Mouse (Mus musculus): ENCODE results near the gene Ddx19a. TPM values are rescaled to one million over a fixed set of nuclear protein-coding genes. Genes with fewer than 3 reads are reported as not detected.

The Ddx19a gene
- total and polyA plus RNA-seq, 3 experiments: 23.1 to 107 (median 28.8) TPM

- no peak for TF ChIP-seq USF1 (IDR thresholded peaks at IDR 0.05; ENCODE audit: low read depth, low read length)
- TF ChIP-seq IRF4 (IDR thresholded peaks at IDR 0.05; ENCODE audit: low read depth, low read length): peak; percentile 93
- TF ChIP-seq BHLHE40 (IDR thresholded peaks at IDR 0.05; ENCODE audit: low read depth, low read length): peak; percentile 84
- TF ChIP-seq SMC3 (IDR thresholded peaks at IDR 0.05; ENCODE audit: low read depth, low read length): no peak; the same call in 1 of the 2 replicates
- TF ChIP-seq RCOR1 (conservative IDR thresholded peaks at IDR 0.05; ENCODE audit: low read depth, low read length): 0 out of 2 replicates have a peak, but pooled peaks have one; percentile 51
Measured at GRCm38 (mm10) chr8:110929066-110929465, 68.5 kb downstream of the Ddx19a start (continued).

GRCm38 (mm10) chr8:110928435-110928834 is 69.2 kb downstream of the Ddx19a start:
- dilution Hi-C loops (cut with MboI; ENCODE audit: extremely low pct_ligation_motif_present, extremely low pct_unique_long_range_greater_than_20kb, low sequenced_read_pairs): no loop called here
- no peaks in the 10 kb centered on the region for H3K27me3 ChIP-seq (replicated peaks)
- H3K27ac ChIP-seq (ENCODE audit: insufficient read depth, low read depth): peak overlapping the region; percentile 98
- peak; percentile 71 for DNase-seq (ENCODE audit: extremely low read depth)
- peaks cover 7 to 34% of the 10 kb centered on the region in 2 experiments for H3K36me3 ChIP-seq (replicated peaks in 1 of 2; ENCODE audit: control insufficient read depth in 1 of 2, insufficient read depth in 1 of 2, low read length in 1 of 2)
- no peaks in the 10 kb centered on the region for H3K9me3 ChIP-seq (replicated peaks; ENCODE audit: low read length)
- H3K4me2 ChIP-seq (ENCODE audit: insufficient read depth, low read depth, poor library complexity, severe bottlenecking): peak overlapping the region; percentile 98
- H3K79me2 ChIP-seq (replicated peaks; ENCODE audit: control insufficient read depth, extremely low read depth, insufficient read depth, poor library complexity, severe bottlenecking): peaks cover 58% of the 10 kb centered on the region
- no peak overlapping the region for H3K4me3 ChIP-seq (replicated peaks in 1 of 3; ENCODE audit: low read depth in 2 of 3, low read length in 2 of 3, poor library complexity in 1 of 3)
- peak overlapping the region; percentile 58 for H3K9ac ChIP-seq (ENCODE audit: insufficient read depth, low read depth)
- peaks cover 30 to 82% of the 10 kb centered on the region in 2 experiments for H3K4me1 ChIP-seq (ENCODE audit: control insufficient read depth in 1 of 2, insufficient read depth in 2 of 2)
- in situ Hi-C loops (cut with MboI; ENCODE audit: low pct_ligation_motif_present, low pct_unique_long_range_greater_than_20kb, low sequenced_read_pairs): no loop called here
- TF ChIP-seq TBP (conservative IDR thresholded peaks at IDR 0.05; ENCODE audit: low read depth, low read length) (no peak), TCF12 (IDR thresholded peaks at IDR 0.05; ENCODE audit: low read depth, low read length) (peak; percentile 70; the same call in 1 of the 2 replicates), SMC3 (IDR thresholded peaks at IDR 0.05; ENCODE audit: low read depth, low read length) (no peak), ZMIZ1 (IDR thresholded peaks at IDR 0.05; ENCODE audit: low read depth, low read length) (0 out of 2 replicates have a peak, but pooled peaks have one; percentile 49), CHD2 (IDR thresholded peaks at IDR 0.05; ENCODE audit: low read length) (no peak; the same call in 1 of the 2 replicates), RCOR1 (conservative IDR thresholded peaks at IDR 0.05; ENCODE audit: low read depth, low read length) (no peak; the same call in 1 of the 2 replicates), PAX5 (IDR thresholded peaks at IDR 0.05; ENCODE audit: low read length) (no peak), NELFE (IDR thresholded peaks at IDR 0.05; ENCODE audit: low read depth, low read length) (no peak), HCFC1 (IDR thresholded peaks at IDR 0.05; ENCODE audit: low read depth, low read length) (no peak), UBTF (IDR thresholded peaks at IDR 0.05; ENCODE audit: low read depth, low read length) (no peak; the same call in 1 of the 2 replicates), MAX (IDR thresholded peaks at IDR 0.05; ENCODE audit: low read length) (no peak), MYC (IDR thresholded peaks at IDR 0.05; ENCODE audit: low read depth, low read length) (0 out of 2 replicates have a peak, but pooled peaks have one; percentile 11), POLR2AphosphoS2 (IDR thresholded peaks at IDR 0.05; ENCODE audit: low read depth, low read length) (no peak), IRF4 (IDR thresholded peaks at IDR 0.05; ENCODE audit: low read depth, low read length) (peak; percentile 25; the same call in 1 of the 2 replicates), RAD21 (IDR thresholded peaks at IDR 0.05; ENCODE audit: low read depth, low read length) (no peak), ZC3H11A (IDR thresholded peaks at IDR 0.05; ENCODE audit: low read depth, low read length) (no peak), POLR2A (IDR thresholded peaks at IDR 0.05; ENCODE audit: low read depth, low read length) (no peak; the same call in none of the 2 replicates), MEF2A (IDR thresholded peaks at IDR 0.05; ENCODE audit: borderline replicate concordance, low read depth, low read length) (peak; percentile 76), USF1 (IDR thresholded peaks at IDR 0.05; ENCODE audit: low read depth, low read length) (no peak), KAT2A (IDR thresholded peaks at IDR 0.05; ENCODE audit: insufficient replicate concordance, low read length) (no peak), JUND (conservative IDR thresholded peaks at IDR 0.05; ENCODE audit: low read depth, low read length) (no peak), MAZ (IDR thresholded peaks at IDR 0.05; ENCODE audit: low read depth, low read length) (0 out of 2 replicates have a peak, but pooled peaks have one; percentile 59), MXI1 (IDR thresholded peaks at IDR 0.05; ENCODE audit: low read depth, low read length) (no peak; the same call in 1 of the 2 replicates), CTCF (conservative IDR thresholded peaks at IDR 0.05 in 1 of 2, IDR thresholded peaks at IDR 0.05 in 1 of 2; ENCODE audit: low read depth in 2 of 2, low read length in 2 of 2) (no peak), CHD1 (IDR thresholded peaks at IDR 0.05; ENCODE audit: low read depth, low read length) (peak; percentile 64; the same call in 1 of the 2 replicates), ZKSCAN1 (IDR thresholded peaks at IDR 0.05; ENCODE audit: borderline replicate concordance, low read depth, low read length) (no peak), MAFK (IDR thresholded peaks at IDR 0.05; ENCODE audit: insufficient replicate concordance, low read length) (no peak), USF2 (conservative IDR thresholded peaks at IDR 0.05; ENCODE audit: low read depth, low read length) (no peak), ELF1 (IDR thresholded peaks at IDR 0.05; ENCODE audit: low read depth, low read length) (no peak), ZNF384 (IDR thresholded peaks at IDR 0.05; ENCODE audit: low read depth, low read length) (peak; percentile 34; the same call in 1 of the 2 replicates), GABPA (IDR thresholded peaks at IDR 0.05; ENCODE audit: insufficient replicate concordance, low read depth, low read length) (no peak), EP300 (IDR thresholded peaks at IDR 0.05; ENCODE audit: low read length) (peak; percentile 38; the same call in 1 of the 2 replicates), SIN3A (IDR thresholded peaks at IDR 0.05; ENCODE audit: low read length) (peak; percentile 37; the same call in 1 of the 2 replicates), E2F4 (IDR thresholded peaks at IDR 0.05; ENCODE audit: insufficient replicate concordance, low read depth, low read length) (no peak), ETS1 (conservative IDR thresholded peaks at IDR 0.05; ENCODE audit: low read depth, low read length) (peak; percentile 58), BHLHE40 (IDR thresholded peaks at IDR 0.05; ENCODE audit: low read depth, low read length) (peak; percentile 31; the same call in 1 of the 2 replicates)

Measured in CH12.LX (cell line).